Mouse (Mus musculus): ENCODE results near the gene Cpa4. TPM values are rescaled to one million over a fixed set of nuclear protein-coding genes. Genes with fewer than 3 reads are reported as not detected.

Cpa4 gene
- polyA plus RNA-seq (2015; fragmentation: Nextera tagmentation; extraction: Ambion mirVana) = 0.25 and 0.64 TPM in 2 replicates

DNA sequence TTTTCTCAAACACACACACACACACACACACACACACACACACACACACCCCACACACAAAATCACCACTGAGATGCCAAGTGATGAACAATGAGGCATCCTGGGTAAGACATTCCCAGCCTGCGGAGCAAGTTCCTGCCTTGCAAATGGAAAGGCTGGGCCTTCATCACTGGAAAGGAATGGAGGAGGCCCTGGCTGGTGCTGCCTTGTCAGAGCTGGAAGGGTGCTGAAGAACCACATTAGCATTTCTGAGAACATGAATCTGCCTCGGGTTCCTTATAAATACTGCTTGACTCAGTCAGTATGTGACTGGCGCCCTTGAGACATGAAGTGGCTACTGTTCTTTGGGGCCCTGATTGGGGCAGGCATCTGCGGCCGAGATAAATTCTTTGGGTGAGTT is at the start of gene Cpa4:
Gene Cpa4, plus strand, starts transcription at position 301 of the 400 bp plus-strand sequence.

DNA sequence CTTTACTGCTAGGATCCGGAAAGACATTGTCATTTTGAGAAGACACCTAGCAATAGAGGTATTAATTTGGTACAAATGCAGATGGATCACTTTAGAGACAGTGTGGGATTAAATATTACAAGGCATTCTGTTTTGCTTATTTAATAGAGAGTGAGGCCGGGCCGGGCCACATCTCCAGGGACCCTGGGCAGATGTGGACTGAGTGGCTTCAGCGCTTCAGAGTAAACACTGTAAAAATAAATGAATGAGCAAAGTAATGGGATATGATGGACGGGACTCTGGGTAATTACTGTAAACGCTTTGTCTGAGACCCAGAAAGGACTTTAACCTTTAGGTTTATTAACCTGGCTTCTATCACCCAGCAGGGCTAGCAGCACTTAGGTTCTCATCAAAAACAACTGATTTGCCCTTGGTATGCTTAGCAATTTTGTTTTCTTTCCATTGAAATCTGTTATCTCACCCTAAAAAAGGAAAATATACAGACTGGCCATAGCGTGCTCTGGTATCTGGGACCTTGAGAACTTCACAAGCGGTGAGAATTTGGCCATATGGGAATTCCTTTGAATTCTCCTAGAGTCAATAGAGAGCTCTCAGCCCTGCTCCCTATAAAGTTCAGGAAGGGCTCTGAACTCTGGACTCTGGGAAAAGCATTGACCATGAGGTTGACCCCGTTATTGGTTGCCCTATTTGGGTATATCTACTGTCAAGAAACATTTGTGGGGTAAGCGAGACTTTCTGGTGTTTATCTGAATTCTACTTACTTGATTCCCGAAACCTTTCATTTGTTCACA is 27.0 kb upstream of the Cpa4 start, which contains the start of gene Cpa2:
Gene Cpa2, plus strand, starts transcription at position 574 of the 791 bp plus-strand sequence.

DNA sequence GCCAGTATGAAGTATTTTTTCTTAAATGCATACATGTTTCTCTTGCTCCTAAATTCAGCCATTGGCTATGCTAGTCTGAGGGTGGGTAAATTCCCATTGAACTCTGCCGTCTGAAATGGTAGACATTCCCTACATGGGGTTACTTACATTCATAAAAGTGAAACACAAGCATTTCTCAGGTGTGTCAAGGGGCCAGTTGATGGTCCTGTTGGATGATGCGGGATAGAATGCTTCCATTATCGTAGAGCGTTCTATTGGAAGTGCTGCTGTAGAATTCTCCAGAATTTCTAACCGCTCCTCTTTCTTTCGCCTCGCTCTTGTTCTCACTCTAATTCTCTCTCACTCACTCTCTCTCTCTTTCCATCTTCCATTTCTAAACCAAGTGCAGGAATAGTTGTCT is 42.5 kb downstream of the Cpa4 start, which contains the start of gene Cpa5:
Gene Cpa5, plus strand, starts transcription at position 301 of the 400 bp plus-strand sequence.

GRCm38 (mm10) chr6:30638674-30639268 is 70.6 kb downstream of the Cpa4 start, which contains the start of gene Cpa1:
Cpa1 (plus strand) TSS chr6:30639218.

Other genes with a start within 250 kb of the Cpa4 start
- gene Zc3hc1, start 177.3 kb upstream of the Cpa4 start, polyA plus RNA-seq (2015; fragmentation: Nextera tagmentation; extraction: Ambion mirVana) = 20.8 and 21.1 TPM in 2 replicates
- 5.3 and 5.6 TPM in 2 replicates for gene Klhdc10, start 166.5 kb upstream of the Cpa4 start, polyA plus RNA-seq (2015; fragmentation: Nextera tagmentation; extraction: Ambion mirVana)
- 14.9 and 15.1 TPM in 2 replicates for gene Tmem209, start 58.6 kb upstream of the Cpa4 start, polyA plus RNA-seq (2015; fragmentation: Nextera tagmentation; extraction: Ambion mirVana)
- gene Ssmem1, start 58.5 kb upstream of the Cpa4 start, polyA plus RNA-seq (2015; fragmentation: Nextera tagmentation; extraction: Ambion mirVana) = not detected in 2 replicates
- gene Cpa2, start 26.8 kb upstream of the Cpa4 start, polyA plus RNA-seq (2015; fragmentation: Nextera tagmentation; extraction: Ambion mirVana) = 2.1 and 3.9 TPM in 2 replicates
- gene Cpa5, start 42.6 kb downstream of the Cpa4 start, polyA plus RNA-seq (2015; fragmentation: Nextera tagmentation; extraction: Ambion mirVana) = 0.06 TPM in 1 of 2 replicates, not detected in the other
- 0.53 and 0.62 TPM in 2 replicates for gene Cpa1, start 70.8 kb downstream of the Cpa4 start, polyA plus RNA-seq (2015; fragmentation: Nextera tagmentation; extraction: Ambion mirVana)
- 5.9 and 7.3 TPM in 2 replicates for gene Cep41, start 125.4 kb downstream of the Cpa4 start, polyA plus RNA-seq (2015; fragmentation: Nextera tagmentation; extraction: Ambion mirVana)
- 181 and 191 TPM in 2 replicates for gene Mest, start 155.2 kb downstream of the Cpa4 start, polyA plus RNA-seq (2015; fragmentation: Nextera tagmentation; extraction: Ambion mirVana)

Data from urinary bladder, postnatal 0 days (tissue).